Mouse (Mus musculus) ovary, postnatal 10 days (tissue): ENCODE measurements around the gene Slc27a5.
A peak's percentile ranks its signal among the peaks of the same experiment; 100 is the strongest.

Experiments
- DNase-seq: peaks from one replicate; pipeline ENCODE4 v3.0.0; 2022; ENCODE audit warnings: low spot score

Gene Slc27a5

GRCm38 (mm10) chr7:12998053-12998452 is at the start of gene Slc27a5:
Slc27a5 (minus strand) TSS chr7:12998192.
- DNase-seq, result no peak

- DNase-seq, result no peak
These were observed 48.1 kb upstream of the Slc27a5 start for GRCm38 (mm10) chr7:13046084-13046483.

GRCm38 (mm10) chr7:13044254-13044625 is 46.2 kb upstream of the Slc27a5 start:
- DNase-seq, result no peak

GRCm38 (mm10) chr7:13043445-13044253 is 45.7 kb upstream of the Slc27a5 start:
- no peak for DNase-seq

- no peak for DNase-seq
These were observed 45.1 kb upstream of the Slc27a5 start for GRCm38 (mm10) chr7:13043120-13043444.

GRCm38 (mm10) chr7:13042511-13042910 is 44.5 kb upstream of the Slc27a5 start:
- no peak for DNase-seq

GRCm38 (mm10) chr7:13041256-13041655 is 43.3 kb upstream of the Slc27a5 start:
- no peak for DNase-seq

GRCm38 (mm10) chr7:13039181-13039580 is 41.2 kb upstream of the Slc27a5 start:
- no peak for DNase-seq

- DNase-seq, result no peak
These were observed 40.7 kb upstream of the Slc27a5 start for GRCm38 (mm10) chr7:13038621-13039169.

- DNase-seq, result peak; percentile 99
These were observed 40.0 kb upstream of the Slc27a5 start, which contains the start of gene Ube2m for GRCm38 (mm10) chr7:13037901-13038555. Ube2m (minus strand) TSS chr7:13038275.

GRCm38 (mm10) chr7:13037366-13037765 is 39.4 kb upstream of the Slc27a5 start:
- DNase-seq, result peak; percentile 32

- no peak for DNase-seq
These were observed 38.8 kb upstream of the Slc27a5 start for GRCm38 (mm10) chr7:13036806-13037205.

- DNase-seq, result no peak
These were observed 37.3 kb upstream of the Slc27a5 start for GRCm38 (mm10) chr7:13035211-13035855.

- DNase-seq, result peak; percentile 96
These were observed 36.4 kb upstream of the Slc27a5 start, which contains the start of gene Chmp2a for GRCm38 (mm10) chr7:13034148-13034977. Chmp2a (minus strand) TSS chr7:13034807.

- no peak for DNase-seq
These were observed 35.6 kb upstream of the Slc27a5 start for GRCm38 (mm10) chr7:13033451-13034147.

GRCm38 (mm10) chr7:13032541-13032940 is 34.5 kb upstream of the Slc27a5 start:
- DNase-seq, result no peak

GRCm38 (mm10) chr7:13031983-13032382 is 34.0 kb upstream of the Slc27a5 start:
- DNase-seq, result no peak

- DNase-seq, result no peak
These were observed 33.1 kb upstream of the Slc27a5 start for GRCm38 (mm10) chr7:13031069-13031468.

- DNase-seq, result no peak
These were observed 31.0 kb upstream of the Slc27a5 start for GRCm38 (mm10) chr7:13028986-13029385.

GRCm38 (mm10) chr7:13025511-13026112 is 27.6 kb upstream of the Slc27a5 start:
- no peak for DNase-seq

GRCm38 (mm10) chr7:13024805-13025204 is 26.8 kb upstream of the Slc27a5 start:
- peak; percentile 56 for DNase-seq
